In the genomic region with DNA sequence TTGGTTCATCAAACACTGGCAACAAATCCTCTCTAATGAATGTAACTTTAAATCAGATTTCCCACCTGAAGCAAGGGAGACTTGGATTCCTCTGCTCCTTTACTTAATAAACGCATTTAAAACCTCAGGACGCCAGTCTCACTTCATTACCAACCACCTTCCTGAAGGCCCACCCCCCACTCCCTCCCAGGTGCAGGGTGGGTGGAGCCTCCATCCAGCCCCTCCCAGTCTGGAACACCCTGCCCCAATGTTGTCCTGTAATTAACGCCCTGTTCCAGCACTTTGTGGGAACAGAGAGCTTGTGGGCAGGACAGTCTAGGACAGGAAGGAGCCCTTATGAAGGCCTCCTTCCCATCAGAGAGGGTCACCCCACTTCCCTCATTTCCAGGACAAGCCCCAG, we compare ENCODE assay signal across 15 mouse cellular contexts.
"Had no signal": no experiment of that assay in that cellular context is flagged by ENCODE, and none has a peak within 500 bp of the region (broad histone marks: within the 10 kb centered on the region; RNA-seq: fewer than 3 reads in every experiment).

No protein-coding gene starts in this region.

- H3K9ac ChIP-seq: limb, embryonic 15.5 days; liver, embryonic 14.5 days; lung, embryonic 14.5 days; neural tube, embryonic 13.5 days had no signal

- H3K4me1 ChIP-seq: limb, embryonic 15.5 days; neural tube, embryonic 13.5 days had no signal

- DNase-seq: kidney, adult 18-20 months; kidney, postnatal 14 days; layer of hippocampus, postnatal 36 days; lung, embryonic 14.5 days; lung, postnatal 10 days; lung, postnatal 4 days; retina, postnatal 1 day; right cerebral cortex, postnatal 4 days; thymus, postnatal 14 days had no signal

- H3K27ac ChIP-seq: limb, embryonic 15.5 days; liver, embryonic 14.5 days; neural tube, embryonic 13.5 days had no signal

- ATAC-seq: midbrain, embryonic 16.5 days had no signal

- H3K4me3 ChIP-seq: limb, embryonic 15.5 days; neural tube, embryonic 13.5 days had no signal

- H3K4me2 ChIP-seq: limb, embryonic 15.5 days; lung, embryonic 14.5 days; midbrain, embryonic 11.5 days; neural tube, embryonic 13.5 days had no signal

- H3K27me3 ChIP-seq: limb, embryonic 15.5 days; neural tube, embryonic 13.5 days had no signal

- H3K9me3 ChIP-seq: limb, embryonic 15.5 days; megakaryocyte, embryonic 14.5 days; neural tube, embryonic 13.5 days had no signal
